Mouse (Mus musculus): ENCODE results near the gene Aars.

DNA sequence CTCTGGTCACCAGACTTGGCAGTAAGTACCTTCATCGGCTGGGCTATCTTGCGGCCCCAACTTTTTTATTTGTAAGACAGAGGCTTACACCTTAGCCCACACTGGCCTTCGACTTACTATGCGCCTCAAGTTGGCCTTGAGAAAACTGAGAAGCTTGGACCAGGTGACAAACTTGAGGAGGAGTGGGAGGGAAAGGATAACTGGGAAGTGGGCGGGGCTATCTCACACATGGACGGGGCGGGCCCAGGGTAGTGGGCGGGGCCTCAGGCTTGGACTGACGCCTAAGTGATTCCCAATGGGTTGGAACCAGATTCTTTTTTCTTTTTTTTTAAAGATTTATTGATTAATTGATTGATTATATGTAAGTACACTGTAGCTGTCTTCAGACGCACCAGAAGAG, 34.5 kb downstream of the Aars start:
- TF ChIP-seq EP300 (IDR thresholded peaks at IDR 0.05; ENCODE audit: low read depth) = no peak
- no peak for TF ChIP-seq CTCF (IDR thresholded peaks at IDR 0.05; ENCODE audit: low read depth)

All from heart, postnatal 0 days (tissue).